Mouse (Mus musculus): Measurements from ENCODE around the gene Gm128. TPM values are rescaled to one million over a fixed set of nuclear protein-coding genes. Genes with fewer than 3 reads are reported as not detected.

Gene Gm128
- total and polyA plus RNA-seq, 3 experiments, result not detected

GRCm38 (mm10) chr3:95274453-95274852 lies 33.1 kb upstream of the Gm128 start:
- TF ChIP-seq GATA1 (IDR thresholded peaks at IDR 0.05; ENCODE audit: borderline replicate concordance, low read length), result no peak
- no peak for TF ChIP-seq GATA2 (IDR thresholded peaks at IDR 0.05; ENCODE audit: borderline replicate concordance, low read depth, low read length)
- no peak for TF ChIP-seq TAL1 (conservative IDR thresholded peaks at IDR 0.05; ENCODE audit: low read depth, low read length)
- no peak for TF ChIP-seq CTCF (IDR thresholded peaks at IDR 0.05; ENCODE audit: low read depth, low read length)
- no peak for TF ChIP-seq POLR2AphosphoS5 (IDR thresholded peaks at IDR 0.05; ENCODE audit: insufficient replicate concordance, low read depth, low read length)
- Histone ChIP-seq H3K27me3 (ENCODE audit: insufficient read depth, low read length) (no peaks in the 10 kb centered on the region), H3K36me3 (replicated peaks) (peaks cover 64% of the 10 kb centered on the region), H3K4me1 (ENCODE audit: insufficient read depth, low read depth, low read length) (peaks cover 45% of the 10 kb centered on the region), H3K9me3 (replicated peaks) (no peaks in the 10 kb centered on the region), H3K4me3 (ENCODE audit: low read depth, low read length) (no peak overlapping the region)
- DNase-seq (ENCODE audit: low spot score) (no peak), ATAC-seq (ENCODE audit: extremely low read depth, insufficient number of reproducible peaks, low FRiP score, poor library complexity, severe bottlenecking) (no peak)

GRCm38 (mm10) chr3:95273471-95273870 lies 32.1 kb upstream of the Gm128 start:
- no peaks in the 10 kb centered on the region for H3K9me3 ChIP-seq (replicated peaks)
- TF ChIP-seq POLR2AphosphoS5 (IDR thresholded peaks at IDR 0.05; ENCODE audit: insufficient replicate concordance, low read depth, low read length) (no peak), TAL1 (conservative IDR thresholded peaks at IDR 0.05; ENCODE audit: low read depth, low read length) (no peak), GATA2 (IDR thresholded peaks at IDR 0.05; ENCODE audit: borderline replicate concordance, low read depth, low read length) (no peak), GATA1 (IDR thresholded peaks at IDR 0.05; ENCODE audit: borderline replicate concordance, low read length) (no peak), CTCF (IDR thresholded peaks at IDR 0.05; ENCODE audit: low read depth, low read length) (no peak)
- ATAC-seq (ENCODE audit: extremely low read depth, insufficient number of reproducible peaks, low FRiP score, poor library complexity, severe bottlenecking) (no peak), DNase-seq (ENCODE audit: low spot score) (no peak)
- H3K36me3 ChIP-seq (replicated peaks), result peaks cover 70% of the 10 kb centered on the region
- H3K4me3 ChIP-seq (ENCODE audit: low read depth, low read length), result no peak overlapping the region
- peaks cover 36% of the 10 kb centered on the region for H3K4me1 ChIP-seq (ENCODE audit: insufficient read depth, low read depth, low read length)
- H3K27me3 ChIP-seq (ENCODE audit: insufficient read depth, low read length), result no peaks in the 10 kb centered on the region

- ATAC-seq (ENCODE audit: extremely low read depth, insufficient number of reproducible peaks, low FRiP score, poor library complexity, severe bottlenecking), result no peak
- Histone ChIP-seq H3K4me1 (ENCODE audit: insufficient read depth, low read depth, low read length) (peaks cover 15% of the 10 kb centered on the region), H3K4me3 (ENCODE audit: low read depth, low read length) (no peak overlapping the region), H3K9me3 (replicated peaks) (peaks cover 5% of the 10 kb centered on the region), H3K36me3 (replicated peaks) (peaks cover 87% of the 10 kb centered on the region), H3K27me3 (ENCODE audit: insufficient read depth, low read length) (no peaks in the 10 kb centered on the region)
- no peak for DNase-seq (ENCODE audit: low spot score)
- TF ChIP-seq GATA1 (IDR thresholded peaks at IDR 0.05; ENCODE audit: borderline replicate concordance, low read length) (no peak), CTCF (IDR thresholded peaks at IDR 0.05; ENCODE audit: low read depth, low read length) (no peak), GATA2 (IDR thresholded peaks at IDR 0.05; ENCODE audit: borderline replicate concordance, low read depth, low read length) (no peak), POLR2AphosphoS5 (IDR thresholded peaks at IDR 0.05; ENCODE audit: insufficient replicate concordance, low read depth, low read length) (no peak), TAL1 (conservative IDR thresholded peaks at IDR 0.05; ENCODE audit: low read depth, low read length) (no peak)
Observed at GRCm38 (mm10) chr3:95270766-95271364, 29.5 kb upstream of the Gm128 start.

- DNase-seq (ENCODE audit: low spot score) (no peak), ATAC-seq (ENCODE audit: extremely low read depth, insufficient number of reproducible peaks, low FRiP score, poor library complexity, severe bottlenecking) (no peak)
- Histone ChIP-seq H3K36me3 (replicated peaks) (peaks cover 82% of the 10 kb centered on the region), H3K4me3 (ENCODE audit: low read depth, low read length) (no peak overlapping the region), H3K27me3 (ENCODE audit: insufficient read depth, low read length) (no peaks in the 10 kb centered on the region), H3K9me3 (replicated peaks) (peaks cover 5% of the 10 kb centered on the region), H3K4me1 (ENCODE audit: insufficient read depth, low read depth, low read length) (peaks cover 6% of the 10 kb centered on the region)
- TF ChIP-seq TAL1 (conservative IDR thresholded peaks at IDR 0.05; ENCODE audit: low read depth, low read length) (no peak), POLR2AphosphoS5 (IDR thresholded peaks at IDR 0.05; ENCODE audit: insufficient replicate concordance, low read depth, low read length) (no peak), CTCF (IDR thresholded peaks at IDR 0.05; ENCODE audit: low read depth, low read length) (no peak)
Observed at GRCm38 (mm10) chr3:95269789-95270188, 28.4 kb upstream of the Gm128 start.

GRCm38 (mm10) chr3:95267855-95268254 lies 26.5 kb upstream of the Gm128 start:
- Histone ChIP-seq H3K36me3 (replicated peaks) (peaks cover 82% of the 10 kb centered on the region), H3K27me3 (ENCODE audit: insufficient read depth, low read length) (no peaks in the 10 kb centered on the region), H3K4me3 (ENCODE audit: low read depth, low read length) (no peak overlapping the region), H3K4me1 (ENCODE audit: insufficient read depth, low read depth, low read length) (peaks cover 3% of the 10 kb centered on the region; the same call in 1 of the 2 replicates), H3K9me3 (replicated peaks) (peaks cover 5% of the 10 kb centered on the region)
- no peak for ATAC-seq (ENCODE audit: extremely low read depth, insufficient number of reproducible peaks, low FRiP score, poor library complexity, severe bottlenecking)
- TF ChIP-seq TAL1 (conservative IDR thresholded peaks at IDR 0.05; ENCODE audit: low read depth, low read length) (no peak), GATA1 (IDR thresholded peaks at IDR 0.05; ENCODE audit: borderline replicate concordance, low read length) (no peak), CTCF (IDR thresholded peaks at IDR 0.05; ENCODE audit: low read depth, low read length) (no peak), GATA2 (IDR thresholded peaks at IDR 0.05; ENCODE audit: borderline replicate concordance, low read depth, low read length) (no peak), POLR2AphosphoS5 (IDR thresholded peaks at IDR 0.05; ENCODE audit: insufficient replicate concordance, low read depth, low read length) (no peak)
- no peak for DNase-seq (ENCODE audit: low spot score)

- TF ChIP-seq POLR2AphosphoS5 (IDR thresholded peaks at IDR 0.05; ENCODE audit: insufficient replicate concordance, low read depth, low read length) (no peak), CTCF (IDR thresholded peaks at IDR 0.05; ENCODE audit: low read depth, low read length) (no peak), GATA2 (IDR thresholded peaks at IDR 0.05; ENCODE audit: borderline replicate concordance, low read depth, low read length) (no peak), TAL1 (conservative IDR thresholded peaks at IDR 0.05; ENCODE audit: low read depth, low read length) (no peak), GATA1 (IDR thresholded peaks at IDR 0.05; ENCODE audit: borderline replicate concordance, low read length) (no peak)
- H3K27me3 ChIP-seq (ENCODE audit: insufficient read depth, low read length), result no peaks in the 10 kb centered on the region
- peaks cover 3% of the 10 kb centered on the region; the same call in 1 of the 2 replicates for H3K4me1 ChIP-seq (ENCODE audit: insufficient read depth, low read depth, low read length)
- H3K4me3 ChIP-seq (ENCODE audit: low read depth, low read length), result no peak overlapping the region
- H3K9me3 ChIP-seq (replicated peaks), result peaks cover 5% of the 10 kb centered on the region
- ATAC-seq (ENCODE audit: extremely low read depth, insufficient number of reproducible peaks, low FRiP score, poor library complexity, severe bottlenecking), result no peak
- peaks cover 85% of the 10 kb centered on the region for H3K36me3 ChIP-seq (replicated peaks)
- DNase-seq (ENCODE audit: low spot score), result no peak
Observed at GRCm38 (mm10) chr3:95266052-95266451, 24.7 kb upstream of the Gm128 start.
